Mouse (Mus musculus): ENCODE results near the gene Prr36.

The Prr36 gene

GRCm38 (mm10) chr8:4201321-4201720 lies 15.9 kb downstream of the Prr36 start:
- no peak for DNase-seq (ENCODE audit: low spot score)

- no peak for DNase-seq (ENCODE audit: low spot score)
Measured at GRCm38 (mm10) chr8:4193588-4193894, 23.7 kb downstream of the Prr36 start.

- DNase-seq (ENCODE audit: low spot score): peak; percentile 85
Measured at GRCm38 (mm10) chr8:4192807-4193587, 24.3 kb downstream of the Prr36 start.

GRCm38 (mm10) chr8:4192305-4192704 lies 25.0 kb downstream of the Prr36 start:
- no peak for DNase-seq (ENCODE audit: low spot score)

- DNase-seq (ENCODE audit: low spot score): no peak
Measured at GRCm38 (mm10) chr8:4189031-4189722, 28.1 kb downstream of the Prr36 start.

GRCm38 (mm10) chr8:4188605-4189004 lies 28.7 kb downstream of the Prr36 start:
- DNase-seq (ENCODE audit: low spot score): no peak

- no peak for DNase-seq (ENCODE audit: low spot score)
Measured at GRCm38 (mm10) chr8:4186151-4186550, 31.1 kb downstream of the Prr36 start.

GRCm38 (mm10) chr8:4183409-4183808 lies 33.9 kb downstream of the Prr36 start:
- DNase-seq (ENCODE audit: low spot score): no peak

- DNase-seq (ENCODE audit: low spot score): no peak
Measured at GRCm38 (mm10) chr8:4174018-4174417, 43.2 kb downstream of the Prr36 start.

GRCm38 (mm10) chr8:4172486-4172885 lies 44.8 kb downstream of the Prr36 start:
- no peak for DNase-seq (ENCODE audit: low spot score)

- no peak for DNase-seq (ENCODE audit: low spot score)
Measured at GRCm38 (mm10) chr8:4167918-4168317, 49.3 kb downstream of the Prr36 start.

GRCm38 (mm10) chr8:4166881-4167525 lies 50.3 kb downstream of the Prr36 start:
- peak; percentile 67 for DNase-seq (ENCODE audit: low spot score)

- peak; percentile 100 for DNase-seq (ENCODE audit: low spot score)
Measured at GRCm38 (mm10) chr8:4165852-4166751, 51.2 kb downstream of the Prr36 start, which contains the start of gene Evi5l. Gene Evi5l, plus strand, starts transcription at chr8:4166567.

- no peak for DNase-seq (ENCODE audit: low spot score)
Measured at GRCm38 (mm10) chr8:4165176-4165851, 51.9 kb downstream of the Prr36 start.

GRCm38 (mm10) chr8:4162786-4163185 lies 54.5 kb downstream of the Prr36 start:
- no peak for DNase-seq (ENCODE audit: low spot score)

Data from adipocyte (in vitro differentiated cells).